Mouse (Mus musculus) ES-E14 (cell line): ENCODE results near the gene Zgpat. TPM values are rescaled to one million over a fixed set of nuclear protein-coding genes. Genes with fewer than 3 reads are reported as not detected.
A peak's percentile ranks its signal among the peaks of the same experiment; 100 is the strongest.

ENCODE experiments used
- DNase-seq: peaks from one replicate; pipeline ENCODE4 v3.0.0-alpha.2; 2013; ENCODE audit warnings: low read depth, low spot score
- H3K27ac ChIP-seq: 2 replicates; pipeline ENCODE4 v1.5.1; 2012; ENCODE audit warnings: low read depth, mild to moderate bottlenecking, low read length, moderate library complexity, mixed read lengths; ENCODE audit not compliant: poor library complexity, insufficient read depth, severe bottlenecking
- H3K36me3 ChIP-seq: 2 replicates; pipeline ENCODE4 v1.6.1; 2012; ENCODE audit warnings: mild to moderate bottlenecking, low read length, moderate library complexity, mixed read lengths; ENCODE audit not compliant: control insufficient read depth, poor library complexity, insufficient read depth, severe bottlenecking
- H3K4me1 ChIP-seq, 2 experiments: fragments of 150-350 bp in 1 of 2; sonication (generic) in 1 of 2; 2 replicates each; pipeline ENCODE4 v1.6.1; 2012; ENCODE audit warnings: low read length in 2 of 2, mild to moderate bottlenecking in 1 of 2, mixed read lengths in 1 of 2; ENCODE audit not compliant: control insufficient read depth in 2 of 2, insufficient read depth in 2 of 2, poor library complexity in 1 of 2
- H3K4me3 ChIP-seq, 2 experiments: fragments of 150-350 bp in 1 of 2; sonication (generic) in 1 of 2; 2 replicates each; pipeline ENCODE4 v1.5.1; 2012; ENCODE audit warnings: low read length in 2 of 2, low read depth in 1 of 2, mild to moderate bottlenecking in 1 of 2, mixed read lengths in 1 of 2; ENCODE audit not compliant: insufficient read depth in 1 of 2, poor library complexity in 1 of 2, severe bottlenecking in 1 of 2
- H3K9ac ChIP-seq: 2 replicates; pipeline ENCODE4 v1.6.1; 2012; ENCODE audit warnings: low read depth, mild to moderate bottlenecking, low read length, mixed read lengths; ENCODE audit not compliant: poor library complexity, insufficient read depth, severe bottlenecking
- H3K9me3 ChIP-seq: fragments of 150-350 bp; sonication (generic); 2 replicates; pipeline ENCODE4 v1.6.1; 2012; ENCODE audit warnings: low read depth, mild to moderate bottlenecking, low read length; ENCODE audit not compliant: control insufficient read depth, insufficient read depth
- CHD2 ChIP-seq: IDR thresholded peaks from 2 replicates; pipeline ENCODE4 v1.6.1; 2014; ENCODE audit warnings: mild to moderate bottlenecking, low read depth, low read length, inconsistent platforms
- HCFC1 ChIP-seq: IDR thresholded peaks from 2 replicates; pipeline ENCODE4 v1.6.1; 2012; ENCODE audit warnings: low read length, inconsistent platforms, borderline replicate concordance; ENCODE audit not compliant: insufficient read depth
- MAFK ChIP-seq: IDR thresholded peaks from 2 replicates; pipeline ENCODE4 v1.6.1; 2014; ENCODE audit warnings: mild to moderate bottlenecking, low read depth, low read length, inconsistent platforms; ENCODE audit not compliant: insufficient read depth
- ZC3H11A ChIP-seq: IDR thresholded peaks from 2 replicates; pipeline ENCODE4 v1.6.1; 2012; ENCODE audit warnings: low read depth, mild to moderate bottlenecking, inconsistent platforms, low read length, borderline replicate concordance
- ZNF384 ChIP-seq: IDR thresholded peaks from 2 replicates; pipeline ENCODE4 v1.6.1; 2012; ENCODE audit warnings: low read depth, low read length, inconsistent platforms
- in situ Hi-C, 2 experiments: fragments of 600-800 bp; cut with MboI; formaldehyde crosslinking; loops; one replicate each; pipeline ENCODE4 v1.15.1; 2025; ENCODE audit warnings: low sequenced_read_pairs in 2 of 2, inconsistent platforms in 1 of 2; ENCODE audit not compliant: unreplicated experiment in 2 of 2
- total RNA-seq: library from RNA; depleted of rRNA; stranded (reverse); fragments of 300-350 nt; gene quantifications from 2 replicates; pipeline ENCODE4 v1.2.3, GENCODE M21; 2012

The Zgpat gene
- total RNA-seq, 1 experiment: 43.5 TPM

DNA sequence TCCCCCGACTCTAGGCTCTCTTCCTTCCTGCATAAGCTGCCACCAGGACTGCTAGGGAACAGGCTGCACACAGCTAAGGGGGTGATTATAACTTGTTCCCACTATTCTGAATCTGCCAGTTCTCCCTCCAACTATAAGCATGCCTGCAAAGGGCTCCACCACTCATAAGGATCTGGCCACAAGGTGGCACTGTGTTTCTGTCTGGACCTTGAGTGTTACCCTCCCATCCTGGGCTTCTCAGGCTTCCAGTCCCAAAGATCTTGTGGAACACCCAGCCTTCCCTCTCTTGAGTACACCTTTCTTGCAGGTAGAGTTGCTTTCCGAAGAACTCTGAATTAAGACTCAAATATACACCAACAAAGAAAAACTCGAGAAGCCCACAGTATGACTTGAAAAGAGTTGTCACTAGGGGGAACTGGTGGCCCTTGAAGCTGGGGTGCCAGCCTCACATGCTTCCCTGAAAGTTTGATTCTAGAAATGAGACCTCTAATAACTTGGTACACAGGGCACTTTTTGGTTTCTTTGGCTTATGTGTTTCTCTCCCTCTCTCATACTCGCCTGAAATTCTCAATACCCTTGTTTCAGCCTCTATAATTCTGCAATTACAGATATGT is 28.0 kb downstream of the Zgpat start:
- H3K9ac ChIP-seq: no peak overlapping the region
- H3K27ac ChIP-seq: no peak overlapping the region
- no peaks in the 10 kb centered on the region for H3K9me3 ChIP-seq
- H3K4me3 ChIP-seq: no peak overlapping the region
- TF ChIP-seq MAFK: no peak
- 0 out of 2 replicates have a peak, but pooled peaks have one; percentile 52 for TF ChIP-seq ZC3H11A
- no peak for TF ChIP-seq HCFC1
- TF ChIP-seq ZNF384: no peak
- peak; percentile 76 for DNase-seq
- no peaks in the 10 kb centered on the region; the same call in 1 of the 2 replicates for H3K36me3 ChIP-seq
- H3K4me1 ChIP-seq: no peaks in the 10 kb centered on the region
- in situ Hi-C loops: no loop called here

DNA sequence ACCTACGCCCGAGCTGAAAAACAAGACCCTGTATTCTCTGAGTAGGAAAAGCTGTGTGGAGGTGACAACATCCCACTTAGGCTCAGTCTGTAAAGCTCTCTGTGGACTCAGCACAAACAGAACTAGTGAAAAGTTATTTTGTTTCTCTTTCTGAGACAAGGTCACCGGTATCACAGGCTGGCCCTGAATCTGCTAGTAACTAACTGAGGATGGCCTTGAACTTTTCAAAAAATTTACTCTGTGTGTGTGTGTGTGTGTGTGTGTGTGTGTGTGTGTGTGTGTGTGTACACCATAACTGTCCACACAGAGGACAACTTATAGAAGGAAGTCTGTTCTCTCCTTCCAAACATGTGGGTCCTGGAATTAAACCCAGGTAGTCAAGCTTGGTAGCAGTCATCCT is 29.4 kb downstream of the Zgpat start:
- in situ Hi-C loops: no loop called here
- no peak overlapping the region for H3K9ac ChIP-seq
- no peak overlapping the region for H3K4me3 ChIP-seq
- no peaks in the 10 kb centered on the region for H3K4me1 ChIP-seq
- H3K36me3 ChIP-seq: no peaks in the 10 kb centered on the region; the same call in 1 of the 2 replicates
- no peaks in the 10 kb centered on the region for H3K9me3 ChIP-seq
- TF ChIP-seq HCFC1 (no peak), CHD2 (no peak), ZNF384 (no peak), ZC3H11A (no peak), MAFK (no peak)
- no peak overlapping the region for H3K27ac ChIP-seq
- no peak for DNase-seq

DNA sequence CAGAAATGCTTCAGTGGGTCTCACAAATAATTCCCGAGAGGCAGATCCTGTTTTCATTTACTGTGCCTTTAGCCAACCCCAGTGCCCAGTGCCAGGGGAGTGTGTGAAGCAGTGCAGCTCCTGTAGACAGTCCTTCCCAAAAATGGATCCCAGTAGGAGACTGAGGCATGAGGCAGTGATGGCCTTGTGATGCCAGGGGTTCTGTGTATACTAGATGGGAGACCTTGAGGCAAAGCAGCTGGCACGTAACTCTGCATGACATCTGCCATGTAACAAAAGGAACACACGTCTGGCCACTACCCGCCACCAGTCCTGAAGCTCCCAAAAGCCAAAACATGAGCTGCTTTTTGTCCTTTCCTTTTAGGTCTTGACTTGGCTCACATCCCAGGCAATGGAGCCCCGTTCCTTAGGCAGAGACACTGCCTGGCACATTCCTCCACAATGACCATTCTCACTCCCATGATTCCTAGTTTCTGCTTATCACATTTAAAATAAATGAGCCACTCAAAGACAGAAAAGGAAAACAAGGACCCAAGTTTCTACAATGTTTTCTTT is 32.6 kb downstream of the Zgpat start:
- Histone ChIP-seq H3K4me3 (no peak overlapping the region), H3K9me3 (no peaks in the 10 kb centered on the region), H3K4me1 (no peaks in the 10 kb centered on the region; a peak in 1 of 4 replicates), H3K27ac (no peak overlapping the region), H3K36me3 (no peaks in the 10 kb centered on the region; the same call in 1 of the 2 replicates), H3K9ac (no peak overlapping the region)
- no peak for DNase-seq
- in situ Hi-C loops: no loop called here
- no peak for TF ChIP-seq CHD2
- no peak for TF ChIP-seq ZNF384

DNA sequence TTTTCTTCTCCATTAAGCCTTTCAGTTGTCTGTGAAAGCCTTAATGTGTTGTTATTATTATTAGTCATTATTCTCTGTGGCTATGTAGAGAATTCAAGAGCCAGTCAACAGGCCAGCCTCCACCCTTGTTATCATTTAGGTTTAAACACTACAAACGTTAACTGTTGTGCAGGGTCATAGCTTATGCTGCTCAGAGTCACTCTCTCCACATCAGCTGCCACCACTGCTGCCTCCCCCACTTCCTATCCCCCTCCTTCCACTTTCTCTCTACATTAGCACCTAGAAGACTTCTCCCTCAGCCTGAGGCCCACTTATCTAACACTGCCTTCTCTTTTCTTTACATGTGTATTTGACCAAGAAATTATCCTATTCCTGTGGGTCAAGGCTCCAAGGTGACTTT is 36.8 kb downstream of the Zgpat start:
- Histone ChIP-seq H3K36me3 (no peaks in the 10 kb centered on the region), H3K4me3 (no peak overlapping the region), H3K4me1 (no peaks in the 10 kb centered on the region; a peak in 1 of 4 replicates), H3K9me3 (no peaks in the 10 kb centered on the region), H3K27ac (no peak overlapping the region), H3K9ac (no peak overlapping the region)
- TF ChIP-seq ZNF384 (no peak), ZC3H11A (no peak), CHD2 (no peak), HCFC1 (no peak), MAFK (no peak)
- in situ Hi-C loops: no loop called here
- no peak for DNase-seq

DNA sequence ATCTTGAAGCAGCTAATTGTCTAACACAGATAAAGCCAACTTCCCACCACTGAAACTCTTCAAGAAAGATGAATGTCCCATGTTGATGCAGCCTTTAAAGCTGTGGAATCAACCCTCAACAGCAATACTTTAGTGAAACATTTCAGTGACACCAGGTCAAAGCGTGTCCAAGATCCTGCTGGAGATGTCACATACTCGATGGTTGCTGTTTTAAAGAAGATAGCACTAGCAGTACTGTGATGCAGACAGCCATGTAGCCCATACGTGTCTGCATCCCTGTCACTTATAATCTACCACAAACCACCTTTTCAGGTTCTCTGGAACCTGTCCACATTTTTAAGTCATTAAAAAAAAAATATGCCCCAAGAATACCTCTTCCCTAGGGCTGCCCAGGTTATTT is 39.0 kb downstream of the Zgpat start:
- in situ Hi-C loops: no loop called here
- no peak for DNase-seq
- H3K9ac ChIP-seq: no peak overlapping the region
- H3K4me3 ChIP-seq: no peak overlapping the region
- no peak overlapping the region for H3K27ac ChIP-seq
- no peaks in the 10 kb centered on the region for H3K36me3 ChIP-seq
- TF ChIP-seq ZC3H11A (no peak), MAFK (no peak), ZNF384 (no peak), CHD2 (no peak), HCFC1 (no peak)
- H3K9me3 ChIP-seq: no peaks in the 10 kb centered on the region
- peaks cover 0 to 2% of the 10 kb centered on the region in 2 experiments; a peak in 2 of 4 replicates for H3K4me1 ChIP-seq
